Mouse (Mus musculus) myocyte (in vitro differentiated cells): ENCODE data around the gene Akr1b8.

Source experiments
- CEBPB ChIP-seq: IDR thresholded peaks from 2 replicates; pipeline ENCODE4 v1.6.1; 2011; ENCODE audit warnings: mild to moderate bottlenecking, moderate library complexity; ENCODE audit not compliant: poor library complexity, insufficient read depth, severe bottlenecking
- E2F4 ChIP-seq: IDR thresholded peaks from one replicate; pipeline ENCODE4 v1.6.1; 2011; ENCODE audit warnings: mild to moderate bottlenecking, control low read depth, moderate library complexity; ENCODE audit not compliant: insufficient read depth
- MYOD1 ChIP-seq, 3 experiments: IDR thresholded peaks; one replicate each; pipeline ENCODE4 v1.6.1; 2011; ENCODE audit warnings: control low read depth in 2 of 3, low read depth in 2 of 3, mild to moderate bottlenecking in 2 of 3, moderate library complexity in 1 of 3; ENCODE audit not compliant: insufficient read length in 2 of 3, control insufficient read depth in 1 of 3
- MYOG ChIP-seq, 3 experiments: IDR thresholded peaks; one replicate each; pipeline ENCODE4 v1.6.1; 2011; ENCODE audit warnings: control low read depth in 2 of 3, low read depth in 2 of 3, mild to moderate bottlenecking in 2 of 3; ENCODE audit not compliant: insufficient read length in 2 of 3, control insufficient read depth in 1 of 3, insufficient read depth in 1 of 3
- POLR2A ChIP-seq: IDR thresholded peaks from one replicate; pipeline ENCODE4 v1.6.1; 2011; ENCODE audit warnings: low read depth, mild to moderate bottlenecking, control low read depth, moderate library complexity; ENCODE audit not compliant: insufficient read length
- TCF12 ChIP-seq: IDR thresholded peaks from one replicate; pipeline ENCODE4 v1.6.1; 2011; ENCODE audit warnings: mild to moderate bottlenecking, control low read depth; ENCODE audit not compliant: poor library complexity, insufficient read depth, severe bottlenecking
- USF1 ChIP-seq: IDR thresholded peaks from one replicate; pipeline ENCODE4 v1.6.1; 2011; ENCODE audit warnings: low read depth, mild to moderate bottlenecking, control low read depth, moderate library complexity

GRCm38 (mm10) chr6:34344135-34344850 is 9.6 kb upstream of the Akr1b8 start:
- TF ChIP-seq POLR2A (no peak), MYOG (IDR thresholded peaks at IDR 0.05; ENCODE audit: control insufficient read depth in 1 of 3, insufficient read depth in 1 of 3, insufficient read length in 2 of 3, low read depth in 2 of 3) (no peak), CEBPB (no peak), TCF12 (no peak), USF1 (no peak), E2F4 (no peak), MYOD1 (IDR thresholded peaks at IDR 0.05; ENCODE audit: control insufficient read depth in 1 of 3, insufficient read length in 2 of 3, low read depth in 2 of 3) (no peak)
